Comparison of ENCODE assay signal across 9 mouse cellular contexts in genomic region chr16:26967967-26968366, GRCm38 (mm10). TPM values are rescaled to one million over a fixed set of nuclear protein-coding genes. Genes with fewer than 3 reads are reported as not detected.
DNase-seq lines count a peak whose midpoint lies in the region; ATAC-seq and TF ChIP-seq lines count a peak whose summit lies in the region.
"Had no signal": no experiment of that assay in that cellular context is flagged by ENCODE, and none has a peak within 500 bp of the region (broad histone marks: within the 10 kb centered on the region; RNA-seq: fewer than 3 reads in every experiment).

No protein-coding gene starts in this region.

- TF ChIP-seq EP300 in heart, adult 2 months (IDR thresholded peaks at IDR 0.05; ENCODE audit: insufficient read depth, low read depth, low read length), result no peak

- H3K36me3 ChIP-seq in heart, adult 2 months (ENCODE audit: control insufficient read depth, insufficient read depth, low read length), result no peaks in the 10 kb centered on the region
- no peaks in the 10 kb centered on the region for H3K36me3 ChIP-seq in heart, embryonic 16.5 days (ENCODE audit: control insufficient read depth, insufficient read depth)

- WGBS in heart, adult 2 months, result 3% methylated on average over 28 of the region's 28 CpGs
- 2% methylated on average over 28 of the region's 28 CpGs for WGBS in heart, embryonic 16.5 days

- H3K27ac ChIP-seq in heart, adult 2 months, result no peak overlapping the region
- no peak overlapping the region for H3K27ac ChIP-seq in heart, embryonic 16.5 days (ENCODE audit: low read length)

- no peaks in the 10 kb centered on the region for H3K4me1 ChIP-seq in heart, adult 2 months (ENCODE audit: control insufficient read depth, insufficient read depth, low read length)
- H3K4me1 ChIP-seq in heart, embryonic 16.5 days (ENCODE audit: control insufficient read depth, insufficient read depth, low read length), result no peaks in the 10 kb centered on the region; the same call in 1 of the 2 replicates

- H3K4me3 ChIP-seq in heart, adult 2 months, result 0 out of 2 replicates have a peak overlapping the region, but pooled peaks have one; percentile 11
- H3K4me3 ChIP-seq in heart, embryonic 16.5 days (ENCODE audit: low read length), result peak overlapping the region; percentile 47

- H3K9me3 ChIP-seq in heart, embryonic 16.5 days (replicated peaks; ENCODE audit: control insufficient read depth, low read length), result no peaks in the 10 kb centered on the region

- peak; percentile 33 to 43 for DNase-seq in heart, adult 2 months
- no peak for DNase-seq in heart, adult 11 months
- peak; percentile 50 for DNase-seq in brain, embryonic 14.5 days (ENCODE audit: low read depth)
- peak; percentile 14 for DNase-seq in kidney, postnatal 10 days
- DNase-seq in lung, postnatal 36 days, result peak; percentile 28
- DNase-seq in telencephalon, adult 2 months (ENCODE audit: low read depth, low spot score), result peak; percentile 40
- no peak for DNase-seq in urinary bladder, postnatal 14 days (ENCODE audit: low spot score)

- no peak for TF ChIP-seq POLR2A in heart, adult 2 months (IDR thresholded peaks at IDR 0.05; ENCODE audit: insufficient read depth, low read depth, low read length)
- no peak for TF ChIP-seq POLR2A in brain, embryonic 14.5 days (IDR thresholded peaks at IDR 0.05; ENCODE audit: borderline replicate concordance, extremely low read depth, insufficient read depth, insufficient read length, poor library complexity, severe bottlenecking)

- no peaks in the 10 kb centered on the region for H3K79me2 ChIP-seq in heart, adult 2 months (replicated peaks; ENCODE audit: control insufficient read depth, insufficient read depth, low read length)

- intact Hi-C loops in heart, adult 2 months (cut with DNase I), result no loop called here

- no peaks in the 10 kb centered on the region for H3K27me3 ChIP-seq in heart, adult 2 months (ENCODE audit: control insufficient read depth, insufficient read depth, low read length)
- no peaks in the 10 kb centered on the region; the same call in 1 of the 2 replicates for H3K27me3 ChIP-seq in heart, embryonic 16.5 days (ENCODE audit: control insufficient read depth, insufficient read depth, low read length)

- ATAC-seq in heart, embryonic 16.5 days (replicated peaks; ENCODE audit: extremely low read depth, insufficient read depth, low FRiP score), result peak; percentile 58

- H3K4me2 ChIP-seq in heart, embryonic 16.5 days (ENCODE audit: low read depth, low read length), result peak overlapping the region; percentile 78

- no peak overlapping the region for H3K9ac ChIP-seq in heart, adult 2 months (ENCODE audit: low read depth, low read length)
- H3K9ac ChIP-seq in heart, embryonic 16.5 days (ENCODE audit: low read length), result peak overlapping the region; percentile 52

- no peak for TF ChIP-seq CTCF in heart, adult 2 months (IDR thresholded peaks at IDR 0.05)
- no peak for TF ChIP-seq CTCF in brain, embryonic 14.5 days (IDR thresholded peaks at IDR 0.05; ENCODE audit: borderline replicate concordance, extremely low read depth, insufficient read depth, insufficient read length)

RNA-seq across cellular contexts. Expression of gene Gmnc, which starts 23.5 kb away (rescaled TPM):
- under 1 TPM in 1 of 2 experiments, not detected in 1; 0.08 TPM for total RNA-seq in heart, adult 2 months (2021)
- polyA plus RNA-seq in heart, adult 2 months (2012; rRNA removed), result 0.18 TPM in 1 of 2 replicates, not detected in the other
- polyA plus RNA-seq in brain, embryonic 14.5 days (2012; rRNA removed), result 2.1 and 3.6 TPM in 2 replicates
- 0.08 and 0.12 TPM in 2 replicates for polyA plus RNA-seq in heart, embryonic 16.5 days (2015; fragmentation: Nextera tagmentation; extraction: Ambion mirVana)
- polyA plus RNA-seq: spleen, adult 2 months had no signal

Comparison
In these comparisons a context has a peak if more than half of its experiments do, and no peak if none do; other contexts are left out.
1. DNase-seq: peak in heart, adult 2 months (2 of 2), brain, embryonic 14.5 days (single experiment), kidney, postnatal 10 days (single experiment), lung, postnatal 36 days (single experiment) and telencephalon, adult 2 months (single experiment); none in heart, adult 11 months (single experiment) and urinary bladder, postnatal 14 days (single experiment).